Mouse (Mus musculus) urinary bladder, postnatal 10 days (tissue): ENCODE measurements around the gene Gucd1.
"Not testable (repeated sequence)": the region's sequence is repeated elsewhere in the genome, so short reads cannot be mapped to it uniquely, and the experiment has no call there.

ENCODE experiments used
- DNase-seq: peaks from one replicate; pipeline ENCODE4 v3.0.0; 2022; ENCODE audit warnings: low spot score

Gene Gucd1

GRCm38 (mm10) chr10:75473411-75473810 lies 44.4 kb downstream of the Gucd1 start:
- DNase-seq = no peak

DNA sequence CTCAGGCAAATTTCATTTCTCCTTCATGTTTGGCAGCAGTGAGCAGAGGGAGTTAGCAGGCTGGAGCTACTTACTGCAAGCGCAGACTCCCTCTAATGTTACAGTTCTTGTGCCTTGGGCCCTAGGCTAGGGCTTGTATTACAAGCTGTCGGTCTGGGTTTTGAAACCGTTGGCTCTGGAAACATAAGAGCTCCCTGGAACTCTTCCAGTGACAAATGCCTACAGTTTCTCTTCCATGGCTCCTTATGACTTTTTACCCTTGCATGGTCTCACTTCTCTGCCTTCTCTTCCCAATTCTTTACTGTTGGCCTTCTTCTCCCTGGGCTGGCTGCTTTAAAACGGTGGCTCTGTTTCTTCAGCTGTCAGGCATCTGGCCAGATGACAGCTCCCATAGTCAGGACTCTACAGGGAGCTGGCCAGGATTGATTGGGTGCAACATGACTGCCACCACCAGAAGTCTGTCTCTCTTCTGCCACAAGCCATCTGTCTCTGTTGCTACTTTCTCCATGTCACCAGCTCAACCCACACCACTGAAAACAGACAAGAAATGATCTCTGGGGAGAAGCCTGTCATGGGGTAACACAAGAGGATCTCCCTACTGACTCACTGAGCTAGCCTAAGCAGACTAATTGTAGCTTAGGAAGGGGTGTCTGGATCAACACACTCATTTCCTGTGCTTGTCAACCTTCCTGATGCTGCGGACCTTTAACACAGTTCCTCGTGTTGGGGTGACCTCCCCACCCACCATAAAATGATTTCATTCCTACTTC lies 51.8 kb downstream of the Gucd1 start:
- no peak for DNase-seq

GRCm38 (mm10) chr10:75462728-75463127 lies 55.0 kb downstream of the Gucd1 start:
- no peak for DNase-seq

GRCm38 (mm10) chr10:75458329-75458728 lies 59.4 kb downstream of the Gucd1 start:
- DNase-seq = no peak

GRCm38 (mm10) chr10:75457852-75458251 lies 59.9 kb downstream of the Gucd1 start:
- no peak for DNase-seq

- DNase-seq = not testable (repeated sequence)
Observed at GRCm38 (mm10) chr10:75456061-75456831, 61.5 kb downstream of the Gucd1 start.

DNA sequence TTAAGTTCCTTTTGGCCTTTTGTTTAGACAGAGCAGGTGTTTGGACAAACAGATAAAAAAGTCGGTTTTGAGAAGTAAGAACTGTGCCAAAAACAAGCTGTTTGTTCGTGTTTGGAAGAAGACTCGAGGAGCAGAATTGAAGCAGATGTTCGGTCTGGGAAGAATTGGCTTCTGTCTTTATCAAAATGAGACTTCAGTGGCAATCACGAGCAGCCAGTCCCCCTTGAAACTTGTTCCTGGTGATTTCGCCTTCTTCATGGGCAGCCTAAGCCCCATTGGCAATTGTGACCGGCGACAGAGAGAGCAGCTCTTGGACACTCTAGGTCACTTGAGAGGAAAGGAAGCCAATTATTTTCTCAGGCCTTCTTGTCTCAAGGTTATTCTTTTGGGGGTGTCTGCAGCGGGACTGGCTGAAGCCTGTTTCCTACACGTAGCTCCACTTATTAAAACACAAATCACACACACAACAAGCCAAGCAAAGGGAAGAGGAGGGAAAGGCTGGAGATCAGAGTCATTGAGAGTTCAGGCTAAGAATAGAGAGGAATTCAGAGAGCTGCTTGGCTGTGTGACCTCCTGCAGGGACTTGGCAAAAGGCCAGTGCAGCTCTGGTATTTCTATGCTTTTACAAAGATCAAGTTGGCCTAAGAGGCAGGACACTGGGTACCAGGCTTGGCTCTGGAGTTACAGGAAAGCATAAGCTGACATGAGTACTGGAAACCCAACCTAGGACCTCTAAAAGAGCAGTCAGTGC lies 66.6 kb downstream of the Gucd1 start:
- no peak for DNase-seq

DNA sequence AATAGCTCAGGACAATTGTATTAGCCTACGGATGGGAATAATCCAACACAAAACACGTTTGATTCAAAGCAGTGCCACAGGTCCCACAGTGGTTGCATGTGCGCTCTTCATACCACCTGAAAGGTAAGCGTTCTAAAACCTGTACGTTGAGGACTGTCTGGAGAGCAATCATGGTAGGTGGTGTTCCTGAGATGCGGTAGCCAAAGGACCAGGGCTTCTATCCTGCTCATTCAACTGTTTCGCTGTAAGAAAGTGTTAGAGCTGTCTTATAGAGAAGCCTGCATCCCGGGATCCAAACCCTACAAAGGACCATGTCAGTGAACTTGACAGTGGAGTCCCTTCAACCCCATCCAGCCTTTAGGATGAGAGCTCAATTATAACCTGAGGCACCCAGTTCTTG lies 67.4 kb downstream of the Gucd1 start:
- no peak for DNase-seq

GRCm38 (mm10) chr10:75448806-75449420 lies 68.9 kb downstream of the Gucd1 start:
- DNase-seq = no peak

DNA sequence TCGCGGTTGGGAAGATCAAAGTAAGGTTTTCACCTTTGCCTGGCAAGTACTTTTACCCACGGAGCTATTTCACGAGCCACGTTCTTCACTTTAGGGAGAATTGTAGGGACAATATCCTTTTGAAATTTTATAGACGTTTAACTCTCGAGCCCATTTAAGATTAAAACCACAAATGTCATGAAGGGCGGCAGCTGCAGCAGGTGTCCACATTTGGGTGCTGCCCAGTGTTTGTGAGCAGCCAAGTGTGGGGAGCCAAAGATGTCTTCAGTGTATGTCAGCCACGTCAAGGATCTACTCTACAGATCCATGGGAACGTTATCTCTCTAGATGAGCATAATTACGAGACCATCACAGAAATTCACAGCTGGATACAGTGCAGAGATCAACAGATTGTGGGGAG lies 70.3 kb downstream of the Gucd1 start:
- DNase-seq = no peak

GRCm38 (mm10) chr10:75446501-75447083 lies 71.2 kb downstream of the Gucd1 start:
- DNase-seq = no peak

GRCm38 (mm10) chr10:75445030-75445429 lies 72.7 kb downstream of the Gucd1 start:
- DNase-seq = no peak

GRCm38 (mm10) chr10:75444111-75444826 lies 73.5 kb downstream of the Gucd1 start:
- DNase-seq = no peak

- no peak for DNase-seq
Observed at GRCm38 (mm10) chr10:75443017-75443416, 74.8 kb downstream of the Gucd1 start.

DNA sequence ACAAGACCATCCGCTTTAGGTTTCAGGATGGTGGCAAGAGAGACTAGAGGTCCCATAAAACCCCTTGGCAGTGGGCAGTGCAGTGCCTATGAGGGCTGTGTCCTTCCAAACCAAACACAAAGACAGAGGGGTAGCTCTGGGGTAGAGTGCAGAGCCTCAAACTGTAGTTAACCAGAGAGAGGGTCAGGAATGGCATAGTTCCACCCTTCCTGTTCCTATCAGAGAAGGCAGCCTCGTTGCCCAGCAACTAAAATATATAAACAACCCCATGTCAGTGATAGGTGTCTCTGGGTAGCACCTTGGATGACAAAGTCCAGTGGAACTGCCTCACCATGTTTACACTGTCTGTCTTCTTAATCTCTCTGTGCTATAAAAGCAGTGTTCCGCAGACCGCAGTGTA lies 76.0 kb downstream of the Gucd1 start:
- DNase-seq = no peak

DNA sequence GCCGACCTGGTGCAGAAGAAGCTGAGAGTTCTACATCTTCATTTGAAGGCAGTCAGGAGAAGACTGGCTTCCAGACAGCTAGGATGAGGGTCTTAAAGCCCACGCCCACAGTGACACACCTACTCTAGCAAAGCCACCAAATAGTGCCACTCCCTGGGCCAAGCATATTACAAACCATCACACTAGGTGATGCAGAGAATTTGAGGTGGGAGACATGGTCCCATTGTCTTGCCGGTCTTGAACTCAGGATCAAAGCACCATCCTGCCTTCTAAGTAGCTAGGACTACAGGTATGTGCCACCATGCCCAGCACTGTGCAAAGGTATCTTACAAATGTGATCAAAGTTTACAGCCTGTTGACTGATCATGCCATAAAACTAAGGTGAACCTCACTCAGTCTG lies 77.0 kb downstream of the Gucd1 start:
- DNase-seq = no peak

- DNase-seq = no peak
Observed at GRCm38 (mm10) chr10:75439211-75439811, 78.5 kb downstream of the Gucd1 start.

DNA sequence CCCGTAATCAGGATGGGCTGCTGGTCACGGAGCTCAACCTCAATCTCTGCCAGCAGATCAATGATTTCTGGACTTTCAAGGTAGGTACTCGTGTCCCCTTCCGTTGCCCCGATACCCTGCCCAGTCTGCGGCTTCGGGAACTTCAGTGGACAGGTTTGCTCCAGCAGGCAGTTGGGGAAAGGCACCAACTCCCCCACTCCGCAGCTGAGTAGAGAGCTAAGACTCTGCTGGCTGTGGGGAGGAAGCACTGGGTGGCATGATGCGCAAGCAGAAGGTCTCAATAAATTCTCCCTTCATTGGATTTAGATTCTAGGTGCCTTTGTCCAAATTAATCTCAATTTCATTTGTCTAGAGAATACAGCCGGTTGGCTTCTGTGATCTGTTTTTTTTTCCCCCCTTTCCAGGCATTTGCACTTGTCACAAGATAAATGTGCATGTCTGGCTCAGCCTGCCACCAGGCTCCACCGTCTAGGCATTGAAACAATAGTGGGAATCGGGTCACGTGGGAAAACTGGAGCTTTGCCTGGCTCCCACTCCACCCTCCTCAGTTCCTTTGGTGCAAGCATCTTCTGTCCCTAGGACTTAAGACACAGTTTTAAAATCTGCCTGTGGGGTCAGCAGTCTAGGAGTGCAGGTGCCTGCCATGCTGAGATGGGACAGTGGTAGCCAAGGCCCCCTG lies 79.5 kb downstream of the Gucd1 start:
- DNase-seq = no peak

- no peak for DNase-seq
Observed at GRCm38 (mm10) chr10:75437284-75437683, 80.5 kb downstream of the Gucd1 start.

DNA sequence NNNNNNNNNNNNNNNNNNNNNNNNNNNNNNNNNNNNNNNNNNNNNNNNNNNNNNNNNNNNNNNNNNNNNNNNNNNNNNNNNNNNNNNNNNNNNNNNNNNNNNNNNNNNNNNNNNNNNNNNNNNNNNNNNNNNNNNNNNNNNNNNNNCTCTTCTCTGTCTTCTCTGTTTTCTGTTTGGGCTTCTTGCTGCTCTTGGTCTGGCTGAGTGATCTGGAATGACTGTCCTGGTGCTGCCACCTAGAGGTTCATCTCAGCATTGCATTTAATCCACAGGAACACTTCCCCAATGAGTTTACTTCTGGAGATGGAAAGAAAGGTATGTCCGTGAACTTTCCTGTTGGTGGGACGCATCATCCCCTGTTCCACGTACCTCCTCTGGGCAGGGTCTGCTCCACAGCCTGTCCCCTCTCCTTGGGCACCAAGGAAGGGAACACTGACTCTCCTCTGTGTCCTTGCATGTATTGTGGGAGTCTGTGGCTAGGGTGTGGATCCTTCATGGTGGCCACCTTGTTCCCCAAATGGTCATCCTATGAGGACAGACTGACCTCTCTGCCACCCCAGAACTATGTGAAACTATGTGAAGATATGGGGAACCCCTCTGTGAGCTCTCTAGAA lies 81.1 kb downstream of the Gucd1 start:
- peak; percentile 32 for DNase-seq
